Mouse (Mus musculus): ENCODE measurements at regions not wholly inside any gene's neighbourhood (a gene's known extent, or its start where the extent isn't known, plus 50 kb on each side); places are given as distances from the start of the nearest gene placed in this dataset.

GRCm38 (mm10) chr12:39371480-39372245 lies 592.5 kb downstream of the Etv1 start:
- no peak for DNase-seq (ENCODE audit: low spot score)

GRCm38 (mm10) chr12:39373721-39374120 lies 594.5 kb downstream of the Etv1 start:
- no peak for DNase-seq (ENCODE audit: low spot score)

Measured in yolk sac, embryonic 10.5 days (tissue).